Mouse (Mus musculus): ENCODE results near the gene Usp21.

Gene Usp21

GRCm38 (mm10) chr1:171268341-171268740, 19.4 kb downstream of the Usp21 start:
- DNase-seq (ENCODE audit: low spot score in 2 of 2) = no peak

GRCm38 (mm10) chr1:171265971-171266744, 21.6 kb downstream of the Usp21 start:
- no peak for DNase-seq (ENCODE audit: low spot score in 2 of 2)

GRCm38 (mm10) chr1:171263666-171264461, 23.9 kb downstream of the Usp21 start:
- DNase-seq (ENCODE audit: low spot score in 2 of 2) = no peak

- no peak for DNase-seq (ENCODE audit: low spot score in 2 of 2)
Measured at GRCm38 (mm10) chr1:171263185-171263611, 24.6 kb downstream of the Usp21 start.

GRCm38 (mm10) chr1:171262594-171263130, 25.1 kb downstream of the Usp21 start:
- no peak for DNase-seq (ENCODE audit: low spot score in 2 of 2)

- DNase-seq (ENCODE audit: low spot score in 2 of 2) = no peak
Measured at GRCm38 (mm10) chr1:171260316-171260715, 27.5 kb downstream of the Usp21 start.

- DNase-seq (ENCODE audit: low spot score in 2 of 2) = no peak
Measured at GRCm38 (mm10) chr1:171258921-171259320, 28.9 kb downstream of the Usp21 start.

- DNase-seq (ENCODE audit: low spot score in 2 of 2) = no peak
Measured at GRCm38 (mm10) chr1:171257781-171258180, 30.0 kb downstream of the Usp21 start.

GRCm38 (mm10) chr1:171256937-171257548, 30.7 kb downstream of the Usp21 start:
- peak in 1 of 2 experiments; percentile 49 for DNase-seq (ENCODE audit: low spot score in 2 of 2)

- DNase-seq (ENCODE audit: low spot score in 2 of 2) = no peak
Measured at GRCm38 (mm10) chr1:171256095-171256818, 31.5 kb downstream of the Usp21 start.

- DNase-seq (ENCODE audit: low spot score in 2 of 2) = no peak
Measured at GRCm38 (mm10) chr1:171252415-171252814, 35.4 kb downstream of the Usp21 start.

GRCm38 (mm10) chr1:171251594-171252324, 36.0 kb downstream of the Usp21 start:
- DNase-seq (ENCODE audit: low spot score in 2 of 2) = peak in 1 of 2 experiments; percentile 29

- no peak for DNase-seq (ENCODE audit: low spot score in 2 of 2)
Measured at GRCm38 (mm10) chr1:171250680-171251593, 36.9 kb downstream of the Usp21 start, which contains the start of gene Ndufs2. Gene Ndufs2, minus strand, starts transcription at chr1:171251388.

GRCm38 (mm10) chr1:171249913-171250600, 37.7 kb downstream of the Usp21 start, which contains the start of gene Adamts4:
Gene Adamts4, plus strand, starts transcription at chr1:171250421.
- DNase-seq (ENCODE audit: low spot score in 2 of 2) = no peak

- DNase-seq (ENCODE audit: low spot score in 2 of 2) = no peak
Measured at GRCm38 (mm10) chr1:171248386-171249226, 39.2 kb downstream of the Usp21 start.

- DNase-seq (ENCODE audit: low spot score in 2 of 2) = no peak
Measured at GRCm38 (mm10) chr1:171247916-171248315, 39.9 kb downstream of the Usp21 start.

- DNase-seq (ENCODE audit: low spot score in 2 of 2) = no peak
Measured at GRCm38 (mm10) chr1:171247453-171247841, 40.3 kb downstream of the Usp21 start.

Measured in urinary bladder, postnatal 36 days (tissue).